Mouse (Mus musculus) heart, adult 9 months (tissue): Measurements from ENCODE around the gene Rnf7.
A peak's percentile ranks its signal among the peaks of the same experiment; 100 is the strongest.
"Not testable (repeated sequence)": the region's sequence is repeated elsewhere in the genome, so short reads cannot be mapped to it uniquely, and the experiment has no call there.

Experiments used
- DNase-seq, 2 experiments: peaks; one replicate each; pipeline ENCODE4 v3.0.0; 2022; ENCODE audit warnings: low spot score in 2 of 2

The Rnf7 gene

DNA sequence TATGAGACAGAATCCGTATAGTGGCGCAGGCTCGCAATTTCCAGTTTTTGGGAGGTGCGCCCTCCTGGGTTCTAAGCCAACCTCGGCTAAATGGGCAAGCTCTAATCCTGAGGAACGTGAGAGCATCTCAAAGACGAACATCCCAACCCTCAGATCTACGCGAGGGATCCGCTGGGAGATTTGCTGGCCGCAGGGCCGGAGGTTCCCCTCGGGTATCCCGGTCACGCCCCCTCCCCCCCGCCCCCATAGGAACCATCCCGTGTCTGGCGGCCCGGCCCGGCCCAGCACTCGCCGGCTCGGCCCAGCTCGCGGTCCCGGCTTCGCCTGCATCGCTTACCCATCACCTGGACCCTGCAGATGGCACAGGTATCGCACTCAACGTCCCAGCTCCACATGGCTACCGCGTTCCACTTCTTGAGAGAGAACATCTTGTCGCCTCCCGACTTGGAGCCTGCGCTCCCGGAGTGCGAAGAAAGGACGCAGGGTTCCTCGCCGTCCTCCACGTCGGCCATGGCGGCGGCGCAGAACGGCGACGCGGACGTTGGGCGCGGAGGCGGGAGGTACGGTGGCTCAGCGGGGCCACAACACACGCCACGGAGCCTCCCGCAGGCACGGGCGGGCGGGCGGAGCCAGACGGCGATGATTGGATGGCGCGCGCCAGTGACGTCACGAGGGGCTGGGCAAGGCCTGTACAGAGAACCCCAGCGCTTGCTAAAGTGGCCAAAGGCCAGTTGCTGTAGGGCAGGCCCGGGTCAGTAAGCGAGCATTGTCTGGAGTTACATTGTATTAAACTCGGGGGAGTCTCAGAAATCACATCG, at the start of gene Rnf7:
TSS of gene Rnf7 (minus strand) at position 605 of the 818 bp plus-strand sequence.
- peak; percentile 97 to 98 for DNase-seq

- DNase-seq: no peak
These were observed 47.5 kb upstream of the Rnf7 start for GRCm38 (mm10) chr9:96526011-96526410.

DNA sequence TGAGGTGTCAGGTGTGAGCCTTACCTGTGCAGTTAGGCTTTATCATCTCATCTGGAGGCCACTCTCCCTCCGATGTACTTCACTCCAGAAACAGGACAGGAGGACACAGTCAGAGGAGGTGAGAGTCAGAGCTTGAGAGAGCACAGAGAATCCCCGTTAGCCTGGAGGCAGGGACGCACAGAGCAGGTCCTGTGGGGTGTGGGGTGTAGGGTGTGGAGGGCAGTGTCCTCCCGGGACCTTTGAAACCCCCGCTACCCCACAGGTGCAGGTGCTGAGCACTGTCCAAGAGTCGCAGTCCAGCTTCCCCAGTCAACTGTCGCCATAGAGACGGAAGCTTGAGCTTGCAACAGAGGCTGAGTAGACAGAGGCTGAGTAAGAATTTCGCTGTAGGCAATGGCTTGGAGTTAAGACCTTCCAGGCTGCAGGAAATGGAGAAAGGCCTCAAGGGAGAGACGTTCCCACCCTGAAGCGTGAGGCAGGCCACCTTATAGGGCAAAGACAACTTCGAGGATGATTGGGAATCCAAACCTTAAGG, 46.6 kb upstream of the Rnf7 start, which contains the start of gene Gm28729:
TSS of gene Gm28729 (minus strand) at position 293 of the 535 bp plus-strand sequence.
- no peak for DNase-seq

DNA sequence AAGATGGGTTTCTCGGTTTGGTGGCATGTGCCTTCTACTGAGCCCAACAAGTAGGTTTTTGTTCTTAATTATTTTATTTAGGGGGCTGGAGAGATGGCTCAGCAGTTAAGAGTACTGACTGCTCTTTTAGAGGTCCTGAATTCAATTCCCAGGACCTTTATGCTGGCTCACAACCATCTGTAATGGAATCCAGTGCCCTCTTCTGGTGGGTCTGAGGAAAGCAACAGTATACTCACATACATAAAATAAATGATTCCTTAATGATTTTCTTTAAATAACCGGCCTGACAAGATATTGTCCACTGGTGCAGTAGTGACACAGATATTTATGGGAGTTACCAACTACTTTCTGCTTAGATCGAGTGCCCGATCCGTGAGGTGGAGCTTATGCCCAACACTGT, 44.7 kb upstream of the Rnf7 start:
- no peak for DNase-seq

GRCm38 (mm10) chr9:96521574-96521973, 43.1 kb upstream of the Rnf7 start:
- DNase-seq: not testable (repeated sequence)

GRCm38 (mm10) chr9:96517429-96517828, 39.0 kb upstream of the Rnf7 start:
- DNase-seq: no peak

DNA sequence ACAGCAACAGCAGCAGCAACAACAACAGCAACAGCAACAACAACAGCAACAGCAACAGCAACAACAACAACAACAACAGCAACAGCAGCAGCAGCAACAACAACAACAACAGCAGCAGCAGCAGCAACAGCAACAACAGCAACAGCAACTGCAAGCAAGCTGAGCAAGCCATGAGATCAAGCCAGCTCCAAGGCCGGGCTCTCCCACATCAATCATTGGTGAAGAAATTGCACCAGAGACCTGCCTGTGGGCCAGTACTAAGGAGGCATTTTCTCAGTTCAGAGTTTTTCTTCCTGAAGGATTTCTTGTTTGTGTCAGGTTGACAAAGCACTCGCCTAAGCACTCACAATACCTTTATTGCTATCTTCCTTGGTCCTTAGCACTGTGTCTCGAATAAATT, 38.3 kb upstream of the Rnf7 start:
- DNase-seq: no peak

GRCm38 (mm10) chr9:96515737-96516136, 37.3 kb upstream of the Rnf7 start:
- DNase-seq: no peak

GRCm38 (mm10) chr9:96514278-96514677, 35.8 kb upstream of the Rnf7 start:
- no peak for DNase-seq

DNA sequence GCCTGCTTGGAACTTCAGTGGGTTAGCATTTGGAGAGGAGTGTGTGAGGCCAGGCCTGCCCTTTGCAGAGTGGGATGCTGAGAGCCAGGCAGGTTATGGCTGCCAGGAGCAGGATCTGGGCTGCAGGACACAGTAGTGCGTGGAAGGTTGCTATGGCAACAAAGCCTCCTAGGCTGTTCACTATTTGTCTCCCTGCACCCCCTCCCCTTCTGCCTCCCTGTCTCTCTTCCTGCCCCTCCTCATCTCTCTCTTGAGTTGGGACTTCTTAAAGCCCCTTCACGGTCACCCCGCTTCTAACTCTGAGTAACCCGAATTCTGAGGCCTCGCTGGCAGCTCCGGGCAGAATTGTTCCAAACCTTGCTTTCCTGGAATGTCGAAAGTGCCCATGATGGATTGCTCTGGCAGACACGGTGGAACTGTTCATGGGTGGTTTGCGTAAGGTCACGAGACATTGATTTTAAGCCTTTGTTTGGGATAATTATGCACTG, 27.6 kb upstream of the Rnf7 start:
- no peak for DNase-seq

DNA sequence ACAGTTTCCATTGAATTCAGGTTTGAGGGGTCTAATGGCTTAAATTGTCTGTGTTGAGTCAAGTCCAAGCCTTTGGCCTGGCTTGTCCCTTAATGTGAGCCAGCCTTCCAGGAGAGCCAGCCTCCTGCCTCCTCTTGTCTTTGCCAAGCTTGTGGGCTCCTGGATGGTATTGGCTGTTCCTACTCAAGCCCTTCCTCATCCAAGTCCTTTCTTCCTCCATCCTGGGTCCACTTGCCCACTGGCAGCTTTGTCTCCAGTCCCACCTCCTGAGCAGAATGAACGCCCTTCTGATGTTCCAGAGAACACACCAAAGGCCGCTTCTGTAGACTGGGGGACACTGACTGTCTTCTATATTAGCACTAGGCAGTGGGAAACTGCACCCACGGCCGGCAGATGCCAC, 26.7 kb upstream of the Rnf7 start:
- no peak for DNase-seq

GRCm38 (mm10) chr9:96504116-96504895, 25.8 kb upstream of the Rnf7 start:
- no peak for DNase-seq

DNA sequence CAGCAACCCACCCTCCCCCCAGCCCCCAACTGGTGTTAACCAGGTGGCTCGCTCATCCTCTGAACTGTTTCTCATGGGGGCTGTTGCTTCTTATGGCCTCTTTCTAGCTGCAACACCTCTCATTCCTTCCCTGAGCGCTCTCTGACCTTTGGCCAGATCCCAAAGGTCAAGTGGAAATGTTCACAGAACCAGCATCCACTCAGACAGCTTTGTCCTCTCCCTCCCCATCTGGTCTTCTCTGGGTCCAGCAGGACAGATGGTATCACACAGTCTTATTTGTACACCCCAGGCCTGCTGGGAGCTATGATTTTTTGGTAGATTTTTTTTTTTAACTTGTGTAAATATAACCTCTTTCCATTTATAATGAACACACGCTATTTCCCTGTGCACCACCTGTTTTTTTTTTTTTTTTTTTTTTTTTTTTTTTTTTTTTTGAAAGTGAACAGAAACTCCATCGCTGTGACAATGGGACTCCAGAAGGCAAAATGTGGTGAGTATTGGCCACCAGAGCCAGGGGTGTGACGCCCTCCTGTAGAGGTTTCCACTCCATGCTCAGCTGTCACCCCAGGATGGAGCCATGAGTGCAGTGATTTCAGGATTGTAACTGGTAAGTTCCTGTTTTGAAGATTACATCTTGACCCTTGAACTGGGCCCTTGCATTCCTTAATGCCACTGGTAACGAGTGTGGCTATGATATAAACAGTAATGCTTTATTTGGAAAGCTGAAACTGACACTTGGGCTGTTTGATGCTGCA, 24.6 kb upstream of the Rnf7 start:
- DNase-seq: no peak

GRCm38 (mm10) chr9:96501217-96501616, 22.7 kb upstream of the Rnf7 start:
- DNase-seq: no peak

DNA sequence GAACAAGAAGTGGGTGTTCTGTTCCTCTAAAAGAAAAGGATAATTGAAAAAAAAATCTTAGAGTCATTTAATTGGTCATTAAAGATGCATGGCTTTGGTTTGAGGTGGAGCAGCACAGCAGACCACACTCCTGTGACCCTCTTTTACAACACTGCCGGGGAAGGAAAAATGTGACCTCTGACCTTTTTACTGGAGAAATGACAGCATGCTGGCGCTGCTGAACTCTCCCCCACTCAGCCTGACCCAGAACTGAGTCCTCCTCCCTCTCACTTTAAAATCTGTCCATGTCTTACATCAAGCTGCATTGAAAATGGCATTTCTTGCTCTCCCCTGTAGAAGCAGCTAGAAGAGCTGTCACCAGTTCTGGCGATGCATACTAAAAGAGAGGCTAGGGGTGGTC, 14.7 kb upstream of the Rnf7 start:
- DNase-seq: no peak

GRCm38 (mm10) chr9:96491810-96492209, 13.3 kb upstream of the Rnf7 start:
- DNase-seq: no peak

GRCm38 (mm10) chr9:96487869-96488268, 9.4 kb upstream of the Rnf7 start:
- not testable (repeated sequence) for DNase-seq

DNA sequence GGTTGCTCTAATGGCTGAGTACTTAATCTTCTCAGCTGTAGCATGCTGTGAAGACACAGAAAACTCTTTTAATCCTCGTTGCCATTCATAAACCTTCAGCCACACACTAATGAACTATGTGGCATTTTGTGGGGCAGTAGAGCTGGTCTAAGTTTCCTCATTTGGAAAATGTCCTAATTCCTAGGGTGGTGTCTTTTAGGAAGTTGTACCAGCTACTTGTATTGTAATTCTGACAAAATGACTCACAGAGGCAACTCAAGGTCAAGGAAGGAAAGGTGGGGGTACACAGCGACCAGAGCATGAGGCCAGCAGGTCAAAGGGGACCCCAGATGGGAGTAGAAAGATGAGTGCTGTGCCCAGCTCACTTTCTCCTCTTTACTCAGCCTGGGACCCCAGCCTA, 5.2 kb upstream of the Rnf7 start:
- DNase-seq: no peak

DNA sequence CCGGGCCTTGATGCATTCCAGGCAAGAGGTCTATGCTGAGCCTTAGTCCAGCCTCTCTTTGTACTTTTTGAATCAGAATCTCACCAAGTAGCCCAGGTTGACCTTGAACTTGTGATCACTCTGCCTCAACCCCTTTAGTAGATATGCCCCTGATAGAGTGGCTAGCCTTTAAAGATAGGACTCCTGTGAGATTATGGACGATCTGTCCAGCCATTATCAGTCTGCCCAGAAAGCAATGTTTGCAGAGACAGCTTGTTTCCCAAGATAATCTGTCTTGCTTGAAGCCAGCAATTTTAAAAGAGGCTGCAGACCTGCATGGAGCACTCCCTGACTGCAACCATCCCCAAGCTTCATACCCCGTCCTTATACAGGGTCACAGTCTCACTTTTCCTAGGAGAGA, 4.6 kb upstream of the Rnf7 start:
- DNase-seq: no peak

DNA sequence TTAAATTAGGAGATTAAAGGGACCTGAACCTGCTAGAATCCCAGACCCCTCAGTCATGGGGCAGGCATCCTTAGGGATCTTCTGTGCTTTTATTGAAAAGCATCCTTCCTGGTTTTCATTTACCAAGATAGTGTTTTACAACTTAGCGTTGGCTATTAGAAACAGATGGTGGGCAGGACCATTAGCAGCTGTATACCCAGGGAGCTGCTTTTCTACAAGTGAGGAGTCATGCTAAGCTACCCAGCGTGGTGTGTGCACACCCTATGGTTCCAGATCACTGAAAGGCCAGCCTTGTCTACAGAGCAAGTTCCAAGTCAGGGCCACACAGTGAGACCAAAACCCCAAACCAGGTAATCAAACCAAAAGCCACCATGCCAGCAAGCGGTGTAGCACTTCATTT, 6.1 kb downstream of the Rnf7 start:
- DNase-seq: no peak

DNA sequence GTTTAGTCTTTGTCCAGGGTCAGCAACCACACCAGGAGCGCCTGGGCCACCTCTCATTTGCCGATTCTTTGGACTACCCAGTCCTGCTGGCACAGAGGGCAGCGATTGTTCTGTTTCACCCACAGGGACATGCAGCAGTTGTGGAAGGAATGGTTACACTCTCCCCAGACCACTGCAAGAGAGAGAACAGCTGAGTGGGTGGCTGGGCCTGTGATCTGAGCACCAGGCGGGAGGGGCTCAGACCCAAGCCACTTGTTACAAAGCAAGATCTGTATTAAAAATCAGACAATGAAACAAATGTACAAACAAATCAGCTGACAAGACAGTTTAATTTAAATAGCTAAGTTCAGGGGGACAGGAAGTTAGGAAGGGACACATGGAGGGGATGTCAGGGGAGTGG, 6.8 kb downstream of the Rnf7 start:
- DNase-seq: not testable (repeated sequence)
